Mouse (Mus musculus) limb, embryonic 13.5 days (tissue): Measurements from ENCODE around the gene Plb1. TPM values are rescaled to one million over a fixed set of nuclear protein-coding genes. Genes with fewer than 3 reads are reported as not detected.

Experiments
- ATAC-seq: fragments of 200-750 bp; cut with Nextera tagmentation; 2 replicates; pipeline ENCODE4 v1.8.0; 2017; ENCODE audit warnings: low read depth, moderate number of reproducible peaks, moderate TSS enrichment; ENCODE audit not compliant: low FRiP score
- H3K27ac ChIP-seq: fragments of 300-500 bp; sonication (generic); 2 replicates; pipeline ENCODE4 v1.5.1; 2015; ENCODE audit warnings: inconsistent platforms, mild to moderate bottlenecking, moderate library complexity
- H3K27me3 ChIP-seq: fragments of 300-500 bp; sonication (generic); 2 replicates; pipeline ENCODE4 v1.6.1; 2015; ENCODE audit warnings: mild to moderate bottlenecking, inconsistent platforms
- H3K36me3 ChIP-seq: fragments of 300-500 bp; sonication (generic); 2 replicates; pipeline ENCODE4 v1.6.1; 2015; ENCODE audit warnings: inconsistent platforms, mild to moderate bottlenecking, moderate library complexity
- H3K4me1 ChIP-seq: fragments of 300-500 bp; sonication (generic); 2 replicates; pipeline ENCODE4 v1.6.1; 2015; ENCODE audit warnings: inconsistent platforms
- H3K4me2 ChIP-seq: fragments of 300-500 bp; sonication (generic); replicated peaks from 2 replicates; pipeline ENCODE4 v1.6.1; 2015; ENCODE audit warnings: inconsistent platforms, mild to moderate bottlenecking, moderate library complexity
- H3K4me3 ChIP-seq: fragments of 300-500 bp; sonication (generic); 2 replicates; pipeline ENCODE4 v1.5.1; 2015; ENCODE audit warnings: moderate library complexity, mild to moderate bottlenecking, inconsistent platforms
- H3K9ac ChIP-seq: fragments of 300-500 bp; sonication (generic); 2 replicates; pipeline ENCODE4 v1.6.1; 2015; ENCODE audit warnings: mild to moderate bottlenecking, inconsistent platforms
- H3K9me3 ChIP-seq: fragments of 300-500 bp; sonication (generic); 2 replicates; pipeline ENCODE4 v1.6.1; 2016; ENCODE audit warnings: inconsistent platforms
- WGBS: fragments of 180-500 bp; shearing (Covaris S2); methylation state at CpG from one replicate; pipeline ENCODE4 v1.1.7; 2015; 5-methylcytosine and 5-hydroxymethylcytosine counted together
- polyA plus RNA-seq: library from polyadenylated mRNA; unstranded; fragments of >200 nt; fragmentation: Nextera tagmentation; extraction: Ambion mirVana; gene quantifications from 2 replicates; pipeline ENCODE4 v1.2.1, GENCODE M21; 2015

Plb1 gene
- polyA plus RNA-seq, 1 experiment from 2014 or later: 1.0 TPM

DNA sequence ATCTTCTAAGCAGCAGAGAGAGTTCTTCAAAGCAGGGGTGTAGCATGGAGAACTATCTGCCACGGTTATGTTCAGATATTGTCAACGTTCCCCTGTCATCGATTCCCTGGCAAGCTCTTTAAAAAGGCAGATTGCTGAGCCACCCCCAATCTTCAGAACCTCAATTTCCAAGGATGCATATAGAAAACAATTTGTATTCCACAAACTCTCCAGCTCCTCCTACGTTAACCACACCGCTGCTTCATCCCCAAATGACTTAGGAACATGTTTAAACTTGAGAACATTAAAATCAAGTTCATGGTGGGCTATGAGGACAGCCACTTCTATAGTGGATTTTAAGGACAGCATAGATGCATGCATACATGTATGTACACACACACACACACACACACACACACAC is 138.7 kb downstream of the Plb1 start:
- H3K4me1 ChIP-seq: no peaks in the 10 kb centered on the region
- 90% methylated on average over 5 of the region's 5 CpGs for WGBS
- H3K27ac ChIP-seq: no peak overlapping the region
- H3K27me3 ChIP-seq: no peaks in the 10 kb centered on the region
- H3K36me3 ChIP-seq: no peaks in the 10 kb centered on the region
- no peak overlapping the region for H3K9ac ChIP-seq
- no peak overlapping the region for H3K4me2 ChIP-seq
- ATAC-seq: no peak
- H3K9me3 ChIP-seq: no peaks in the 10 kb centered on the region
- H3K4me3 ChIP-seq: no peak overlapping the region

- Histone ChIP-seq H3K4me3 (no peak overlapping the region), H3K9ac (no peak overlapping the region), H3K9me3 (no peaks in the 10 kb centered on the region), H3K36me3 (no peaks in the 10 kb centered on the region), H3K27me3 (no peaks in the 10 kb centered on the region), H3K4me2 (no peak overlapping the region), H3K27ac (no peak overlapping the region), H3K4me1 (peaks cover 15% of the 10 kb centered on the region)
- WGBS: 37% methylated on average over 3 of the region's 3 CpGs
- peak; percentile 72 for ATAC-seq
Observed at GRCm38 (mm10) chr5:32378546-32378945, 146.0 kb downstream of the Plb1 start.

GRCm38 (mm10) chr5:32388656-32389055 is 156.1 kb downstream of the Plb1 start:
- no peaks in the 10 kb centered on the region for H3K36me3 ChIP-seq
- no peak overlapping the region for H3K27ac ChIP-seq
- peaks cover 3% of the 10 kb centered on the region; the same call in 1 of the 2 replicates for H3K4me1 ChIP-seq
- H3K27me3 ChIP-seq: no peaks in the 10 kb centered on the region
- H3K9me3 ChIP-seq: no peaks in the 10 kb centered on the region
- ATAC-seq: no peak
- no peak overlapping the region for H3K4me3 ChIP-seq
- no peak overlapping the region for H3K9ac ChIP-seq
- H3K4me2 ChIP-seq: no peak overlapping the region

GRCm38 (mm10) chr5:32390295-32390694 is 157.8 kb downstream of the Plb1 start:
- ATAC-seq: no peak
- H3K27me3 ChIP-seq: no peaks in the 10 kb centered on the region
- H3K27ac ChIP-seq: no peak overlapping the region
- no peaks in the 10 kb centered on the region for H3K36me3 ChIP-seq
- 82% methylated on average over 5 of the region's 5 CpGs for WGBS
- H3K9me3 ChIP-seq: no peaks in the 10 kb centered on the region
- peaks cover 5% of the 10 kb centered on the region; the same call in 1 of the 2 replicates for H3K4me1 ChIP-seq
- no peak overlapping the region for H3K9ac ChIP-seq
- no peak overlapping the region for H3K4me3 ChIP-seq
- H3K4me2 ChIP-seq: no peak overlapping the region

DNA sequence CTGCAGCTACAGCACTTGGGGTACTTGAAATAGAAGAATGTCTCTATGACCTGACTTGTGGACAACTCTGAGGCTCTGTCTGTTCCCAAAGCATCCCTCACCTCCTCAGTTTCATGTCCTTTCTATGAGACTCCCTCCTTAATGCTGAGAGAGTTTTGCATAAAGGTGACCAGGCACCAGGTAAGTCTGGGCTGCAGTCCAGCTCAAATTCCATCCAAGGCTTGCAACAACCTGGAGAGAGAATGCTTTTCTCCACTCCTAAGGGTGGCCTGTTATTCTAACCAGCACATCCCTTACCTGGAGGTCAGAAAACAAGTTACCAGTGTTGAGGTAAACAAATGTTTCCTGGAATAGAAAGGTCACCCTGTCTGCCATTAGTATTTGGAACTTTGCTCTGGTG is 159.8 kb downstream of the Plb1 start:
- H3K9me3 ChIP-seq: no peaks in the 10 kb centered on the region
- H3K4me3 ChIP-seq: no peak overlapping the region
- ATAC-seq: no peak
- H3K36me3 ChIP-seq: no peaks in the 10 kb centered on the region
- no peak overlapping the region for H3K27ac ChIP-seq
- no peak overlapping the region for H3K4me2 ChIP-seq
- no peak overlapping the region for H3K9ac ChIP-seq
- H3K27me3 ChIP-seq: no peaks in the 10 kb centered on the region
- H3K4me1 ChIP-seq: peaks cover 6% of the 10 kb centered on the region; the same call in 1 of the 2 replicates

GRCm38 (mm10) chr5:32394586-32394985 is 162.1 kb downstream of the Plb1 start:
- Histone ChIP-seq H3K9me3 (no peaks in the 10 kb centered on the region), H3K4me3 (no peak overlapping the region), H3K27ac (no peak overlapping the region), H3K36me3 (no peaks in the 10 kb centered on the region), H3K9ac (no peak overlapping the region), H3K27me3 (no peaks in the 10 kb centered on the region), H3K4me2 (no peak overlapping the region), H3K4me1 (peaks cover 11% of the 10 kb centered on the region)
- WGBS: 80% methylated on average over 3 of the region's 3 CpGs
- ATAC-seq: no peak

DNA sequence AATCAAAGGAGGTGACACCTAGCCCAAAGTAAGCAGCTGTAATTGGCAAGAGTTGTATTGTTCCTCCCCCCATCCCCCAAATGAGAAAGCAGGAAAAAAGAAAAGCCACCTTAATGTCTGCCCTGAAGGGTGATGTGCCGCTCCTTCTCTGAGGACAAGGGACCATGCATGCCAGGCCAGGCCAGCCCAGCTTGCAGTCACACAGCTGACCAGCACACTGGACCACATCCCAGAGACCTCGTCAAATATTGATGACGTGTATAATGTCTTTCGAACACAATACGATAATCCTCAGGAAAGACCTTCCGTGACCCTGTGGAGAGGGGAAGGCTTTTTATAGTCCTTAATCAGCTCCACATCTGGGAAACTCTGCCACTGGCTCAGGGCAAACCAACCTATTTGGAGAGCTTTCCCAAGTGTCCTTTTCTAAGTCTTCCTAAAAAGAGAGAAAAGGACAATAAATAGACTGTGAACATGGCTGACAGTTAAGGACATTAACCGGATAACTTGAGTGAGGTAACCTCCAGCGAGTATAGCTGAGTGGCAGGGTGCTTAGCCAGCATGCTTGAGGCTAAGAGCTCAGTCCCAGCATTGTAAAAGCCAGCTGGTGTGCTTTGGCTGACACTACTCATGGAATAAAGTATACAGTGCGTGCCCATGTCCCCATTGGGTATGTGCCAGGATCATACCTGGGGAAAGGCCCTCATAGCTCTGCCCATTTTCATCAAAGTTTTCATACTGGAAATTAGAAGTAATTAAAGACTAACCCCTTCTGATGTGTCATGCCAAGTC is 162.8 kb downstream of the Plb1 start:
- no peak overlapping the region for H3K9ac ChIP-seq
- no peaks in the 10 kb centered on the region for H3K27me3 ChIP-seq
- H3K4me1 ChIP-seq: peaks cover 11% of the 10 kb centered on the region
- no peak for ATAC-seq
- WGBS: 29% methylated on average over 9 of the region's 9 CpGs
- H3K27ac ChIP-seq: no peak overlapping the region
- H3K9me3 ChIP-seq: no peaks in the 10 kb centered on the region
- H3K4me3 ChIP-seq: no peak overlapping the region
- no peak overlapping the region for H3K4me2 ChIP-seq
- H3K36me3 ChIP-seq: no peaks in the 10 kb centered on the region

DNA sequence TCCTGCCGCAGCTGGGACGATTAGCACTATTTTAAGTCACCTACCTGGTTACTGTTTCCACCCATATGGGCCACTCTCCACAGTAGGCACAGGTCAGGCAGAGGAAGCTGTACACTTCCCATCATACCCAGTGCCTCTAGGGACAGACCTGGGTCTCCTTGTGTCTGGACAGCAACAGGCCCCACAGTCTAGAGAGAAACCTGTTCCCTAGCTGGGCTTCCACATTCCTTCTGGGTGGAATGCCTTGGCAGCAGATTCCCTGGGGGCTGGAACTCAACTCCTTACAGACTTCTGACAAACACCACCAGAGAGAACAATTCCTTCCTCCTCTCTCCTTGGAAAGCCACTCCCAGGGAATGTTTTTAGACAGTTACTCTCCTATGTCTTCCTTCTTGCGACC is 165.2 kb downstream of the Plb1 start:
- Histone ChIP-seq H3K36me3 (no peaks in the 10 kb centered on the region), H3K9ac (no peak overlapping the region), H3K27me3 (no peaks in the 10 kb centered on the region), H3K27ac (no peak overlapping the region), H3K4me1 (peaks cover 11% of the 10 kb centered on the region), H3K4me2 (no peak overlapping the region), H3K9me3 (no peaks in the 10 kb centered on the region), H3K4me3 (no peak overlapping the region)
- WGBS: 76% methylated on average over 3 of the region's 3 CpGs
- ATAC-seq: no peak

DNA sequence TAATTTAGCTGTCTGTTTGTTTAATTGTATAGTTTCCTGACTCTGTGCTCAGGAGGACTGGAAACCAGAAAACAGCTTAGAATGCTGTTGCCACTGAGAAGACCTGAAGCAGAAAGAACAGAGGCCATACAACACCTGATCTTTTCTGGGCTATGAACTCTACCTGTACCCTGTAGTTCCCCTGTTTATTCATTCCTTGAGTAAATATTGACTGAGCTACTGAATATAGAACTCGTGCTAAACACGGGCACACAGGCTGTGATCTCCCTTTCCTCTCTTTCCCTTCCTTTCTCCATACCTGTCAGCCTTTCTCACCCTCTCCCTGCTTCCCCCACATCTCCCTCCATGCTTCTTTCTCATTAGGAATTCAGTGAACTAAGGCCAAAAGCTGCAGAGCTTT is 168.4 kb downstream of the Plb1 start:
- no peaks in the 10 kb centered on the region for H3K27me3 ChIP-seq
- no peaks in the 10 kb centered on the region for H3K9me3 ChIP-seq
- H3K4me3 ChIP-seq: no peak overlapping the region
- no peak overlapping the region for H3K4me2 ChIP-seq
- H3K9ac ChIP-seq: no peak overlapping the region
- no peaks in the 10 kb centered on the region for H3K36me3 ChIP-seq
- WGBS: 73% methylated on average over 2 of the region's 2 CpGs
- peaks cover 12% of the 10 kb centered on the region; the same call in 1 of the 2 replicates for H3K4me1 ChIP-seq
- no peak overlapping the region for H3K27ac ChIP-seq
- ATAC-seq: no peak

DNA sequence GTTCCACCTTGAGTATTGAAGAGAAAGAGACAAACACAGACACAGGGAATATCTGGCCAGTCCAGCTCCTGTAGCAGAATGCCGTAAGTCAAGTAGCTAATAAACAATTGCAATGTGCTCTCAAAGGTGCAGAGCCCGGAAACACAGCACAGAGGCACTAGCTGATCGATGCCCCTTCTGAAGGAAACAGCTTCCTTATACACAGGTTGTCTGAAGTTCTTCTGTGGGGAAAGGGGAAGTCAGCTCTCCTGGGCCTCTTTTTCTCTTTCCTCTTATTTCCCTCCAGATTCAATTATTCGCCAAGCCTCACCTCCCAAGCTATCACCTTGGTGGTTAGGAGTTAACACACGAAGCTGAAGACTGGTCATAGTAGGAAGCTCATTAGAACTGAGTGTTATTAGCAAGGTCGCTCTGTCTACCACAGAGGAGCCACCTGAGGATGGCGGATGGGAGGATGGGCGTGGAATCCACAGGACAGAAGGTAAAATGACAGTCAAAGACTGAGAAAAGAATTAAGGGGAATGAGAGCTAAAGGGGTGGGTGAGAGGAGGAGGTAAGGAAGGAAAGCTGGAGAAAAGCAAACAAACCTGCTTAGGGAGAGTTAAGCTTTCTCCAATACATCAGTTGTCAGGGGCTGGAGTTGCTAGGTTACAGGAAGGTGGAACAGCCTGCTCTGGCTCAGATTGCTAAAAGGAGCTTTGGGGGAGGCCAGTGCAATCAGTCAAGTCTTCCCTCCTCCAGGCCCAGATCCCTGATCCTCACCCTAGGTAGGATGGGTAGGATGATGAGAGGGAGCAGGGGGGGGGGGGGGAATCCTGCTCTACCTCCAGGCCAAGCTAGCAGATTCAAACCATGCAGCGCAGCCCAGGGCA is 170.8 kb downstream of the Plb1 start:
- H3K9ac ChIP-seq: no peak overlapping the region; the same call in 1 of the 2 replicates
- H3K27me3 ChIP-seq: no peaks in the 10 kb centered on the region
- H3K4me1 ChIP-seq: 0 out of 2 replicates have a peak, but pooled peaks cover 7% of the 10 kb centered on the region
- no peak for ATAC-seq
- WGBS: 65% methylated on average over 9 of the region's 9 CpGs
- H3K36me3 ChIP-seq: no peaks in the 10 kb centered on the region
- no peak overlapping the region for H3K4me2 ChIP-seq
- no peak overlapping the region for H3K27ac ChIP-seq
- H3K4me3 ChIP-seq: no peak overlapping the region
- H3K9me3 ChIP-seq: no peaks in the 10 kb centered on the region

DNA sequence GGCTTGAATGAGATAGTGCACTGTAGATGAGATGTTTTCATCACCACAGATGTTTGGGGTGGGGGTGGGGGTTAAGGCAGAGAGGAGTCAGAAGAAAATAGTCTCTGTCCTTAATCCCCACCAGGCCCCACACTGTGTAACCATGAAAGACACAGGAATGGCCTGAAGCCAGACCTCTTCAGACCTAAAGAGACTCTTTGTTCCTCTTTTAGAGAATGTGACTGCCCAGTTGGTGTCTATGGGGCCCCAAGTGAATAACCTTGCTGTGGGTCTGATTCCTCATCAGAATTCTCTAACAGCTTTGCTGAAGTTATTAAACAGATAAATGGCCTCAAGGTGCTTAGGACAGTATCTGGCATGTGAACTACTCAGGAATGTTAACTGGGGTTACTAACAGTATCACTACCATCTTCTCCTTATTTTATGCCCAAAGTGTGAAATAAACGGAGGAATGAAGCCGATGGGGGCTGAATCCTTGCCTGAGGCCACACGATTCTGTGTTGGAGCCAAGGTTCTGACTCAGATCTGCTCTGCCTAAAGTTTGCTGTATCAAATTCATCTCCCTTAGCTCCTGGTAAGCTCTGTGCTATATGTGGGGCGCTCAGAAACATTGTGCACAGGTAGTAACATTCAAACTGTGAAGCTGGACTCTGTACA is 172.8 kb downstream of the Plb1 start:
- no peak overlapping the region for H3K4me3 ChIP-seq
- no peaks in the 10 kb centered on the region for H3K36me3 ChIP-seq
- no peak overlapping the region for H3K27ac ChIP-seq
- WGBS: 69% methylated on average over 4 of the region's 4 CpGs
- 0 out of 2 replicates have a peak, but pooled peaks cover 7% of the 10 kb centered on the region for H3K4me1 ChIP-seq
- H3K27me3 ChIP-seq: no peaks in the 10 kb centered on the region
- H3K9me3 ChIP-seq: no peaks in the 10 kb centered on the region
- H3K9ac ChIP-seq: no peak overlapping the region
- H3K4me2 ChIP-seq: no peak overlapping the region
- no peak for ATAC-seq

- Histone ChIP-seq H3K9ac (no peak overlapping the region), H3K4me1 (peaks cover 22% of the 10 kb centered on the region), H3K4me3 (no peak overlapping the region), H3K27me3 (no peaks in the 10 kb centered on the region), H3K27ac (no peak overlapping the region), H3K4me2 (no peak overlapping the region), H3K9me3 (no peaks in the 10 kb centered on the region), H3K36me3 (no peaks in the 10 kb centered on the region)
- ATAC-seq: no peak
- 61% methylated on average over 1 of the region's 1 CpGs for WGBS
Observed at GRCm38 (mm10) chr5:32408771-32409170, 176.3 kb downstream of the Plb1 start.
